Comparison of ENCODE assay signal across 17 mouse cellular contexts in genomic region chr5:107317141-107317540, GRCm38 (mm10).
"Had no signal": no experiment of that assay in that cellular context is flagged by ENCODE, and none has a peak within 500 bp of the region (broad histone marks: within the 10 kb centered on the region; RNA-seq: fewer than 3 reads in every experiment).

No protein-coding gene starts in this region.

- ATAC-seq: lung, postnatal 0 days; midbrain, embryonic 13.5 days; midbrain, embryonic 15.5 days had no signal

- DNase-seq: lung, adult 2 months; lung, postnatal 14 days; lung, postnatal 36 days; right cerebral cortex, postnatal 14 days; thymus, adult 2 months; thymus, postnatal 25 days; thymus, postnatal 4 days had no signal

- H3K27ac ChIP-seq: lung, embryonic 15.5 days; macrophage; midbrain, embryonic 13.5 days; midbrain, embryonic 15.5 days; neural tube, embryonic 12.5 days; stomach, embryonic 15.5 days; stomach, postnatal 0 days had no signal

- H3K4me3 ChIP-seq: lung, embryonic 15.5 days; megakaryocyte, embryonic 14.5 days; midbrain, embryonic 13.5 days; midbrain, embryonic 15.5 days; neural tube, embryonic 12.5 days; stomach, embryonic 15.5 days had no signal

- H3K36me3 ChIP-seq: lung, embryonic 15.5 days; midbrain, embryonic 13.5 days; midbrain, embryonic 15.5 days; neural tube, embryonic 12.5 days; stomach, embryonic 15.5 days had no signal

- H3K4me1 ChIP-seq: lung, embryonic 15.5 days; midbrain, embryonic 13.5 days; midbrain, embryonic 15.5 days; neural tube, embryonic 12.5 days had no signal

- H3K9ac ChIP-seq: lung, embryonic 15.5 days; midbrain, embryonic 13.5 days; midbrain, embryonic 15.5 days; neural tube, embryonic 12.5 days; stomach, embryonic 15.5 days had no signal

- H3K4me2 ChIP-seq: lung, embryonic 15.5 days; midbrain, embryonic 11.5 days; midbrain, embryonic 13.5 days; midbrain, embryonic 15.5 days; neural tube, embryonic 12.5 days; stomach, embryonic 15.5 days had no signal

- H3K9me3 ChIP-seq: lung, embryonic 15.5 days; midbrain, embryonic 13.5 days; midbrain, embryonic 15.5 days; neural tube, embryonic 12.5 days; stomach, embryonic 15.5 days had no signal

- H3K27me3 ChIP-seq: lung, embryonic 15.5 days; midbrain, embryonic 13.5 days; midbrain, embryonic 15.5 days; neural tube, embryonic 12.5 days; stomach, embryonic 15.5 days had no signal
